Mouse (Mus musculus) c-Kit-negative CD71-positive TER-119-positive erythroid progenitor cells, embryonic 14.5 days (primary cell): ENCODE results near the gene Tgfbr3l.
"Not testable (repeated sequence)": the region's sequence is repeated elsewhere in the genome, so short reads cannot be mapped to it uniquely, and the experiment has no call there.

ENCODE experiments used
- DNase-seq: peaks from one replicate; pipeline ENCODE4 v3.0.0-alpha.2; 2013; ENCODE audit warnings: low read depth, low spot score

Gene Tgfbr3l

DNA sequence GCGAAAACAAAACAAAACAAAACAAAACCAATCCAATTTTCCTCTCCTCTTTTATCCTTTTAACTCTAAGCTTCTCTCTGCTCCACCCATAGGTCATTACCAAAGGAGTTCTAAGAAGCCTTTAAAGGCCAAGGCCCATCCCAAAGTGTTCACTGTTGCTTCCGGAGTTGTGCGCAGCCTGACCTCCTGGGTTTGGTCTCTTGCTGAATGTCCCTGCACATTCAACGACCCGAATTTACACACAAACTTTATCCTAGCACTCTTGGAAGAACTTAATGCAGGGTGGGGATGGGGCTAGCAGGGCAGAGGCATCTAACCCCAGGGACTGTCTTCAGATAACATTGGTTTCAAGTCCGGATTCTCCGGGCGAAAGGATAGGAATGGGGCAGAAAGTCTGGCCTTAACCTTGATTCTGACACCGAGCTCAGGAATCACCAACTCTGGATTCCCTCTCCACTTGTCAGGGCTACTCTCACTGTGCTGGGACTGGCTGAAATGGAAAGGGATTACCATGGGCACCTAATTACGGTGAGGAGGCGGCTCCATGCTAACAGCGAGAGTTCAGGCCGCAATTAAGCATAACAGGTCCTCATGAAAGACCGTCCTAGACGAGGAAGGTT lies 10.1 kb upstream of the Tgfbr3l start:
- DNase-seq = no peak

GRCm38 (mm10) chr8:4238434-4239192 lies 9.4 kb upstream of the Tgfbr3l start, which contains the start of the genes Map2k7 and Gm49320:
Map2k7 (plus strand) TSS chr8:4238740.
Gm49320 (plus strand) TSS chr8:4238865.
- DNase-seq = peak; percentile 93

- peak; percentile 32 for DNase-seq
These were observed 8.7 kb upstream of the Tgfbr3l start for GRCm38 (mm10) chr8:4239193-4239890.

GRCm38 (mm10) chr8:4245061-4245460 lies 3.0 kb upstream of the Tgfbr3l start:
- DNase-seq = no peak

GRCm38 (mm10) chr8:4245737-4246136 lies 2.3 kb upstream of the Tgfbr3l start:
- DNase-seq = no peak

- no peak for DNase-seq
These were observed 773 bp upstream of the Tgfbr3l start for GRCm38 (mm10) chr8:4247241-4247640.

DNA sequence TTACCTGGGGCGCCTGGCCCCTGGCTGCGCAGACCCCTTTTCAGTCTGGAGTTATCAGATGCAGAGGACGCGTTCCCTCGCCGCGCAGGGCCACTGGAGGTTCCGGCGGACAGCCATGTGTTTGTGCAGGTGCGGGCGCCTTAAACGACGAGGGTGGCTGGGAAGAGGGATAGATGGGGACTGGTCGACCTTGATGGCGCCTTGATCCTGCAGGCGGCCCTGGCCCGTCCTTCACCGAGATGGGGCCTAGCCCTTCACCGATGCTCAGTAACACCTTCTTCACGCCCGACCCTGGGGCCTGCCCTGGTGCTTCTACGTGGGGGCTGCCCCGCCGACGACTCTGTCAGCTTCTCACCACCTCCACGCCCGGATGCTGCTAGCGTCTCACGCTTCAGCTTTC lies 1.2 kb downstream of the Tgfbr3l start:
- no peak for DNase-seq

DNA sequence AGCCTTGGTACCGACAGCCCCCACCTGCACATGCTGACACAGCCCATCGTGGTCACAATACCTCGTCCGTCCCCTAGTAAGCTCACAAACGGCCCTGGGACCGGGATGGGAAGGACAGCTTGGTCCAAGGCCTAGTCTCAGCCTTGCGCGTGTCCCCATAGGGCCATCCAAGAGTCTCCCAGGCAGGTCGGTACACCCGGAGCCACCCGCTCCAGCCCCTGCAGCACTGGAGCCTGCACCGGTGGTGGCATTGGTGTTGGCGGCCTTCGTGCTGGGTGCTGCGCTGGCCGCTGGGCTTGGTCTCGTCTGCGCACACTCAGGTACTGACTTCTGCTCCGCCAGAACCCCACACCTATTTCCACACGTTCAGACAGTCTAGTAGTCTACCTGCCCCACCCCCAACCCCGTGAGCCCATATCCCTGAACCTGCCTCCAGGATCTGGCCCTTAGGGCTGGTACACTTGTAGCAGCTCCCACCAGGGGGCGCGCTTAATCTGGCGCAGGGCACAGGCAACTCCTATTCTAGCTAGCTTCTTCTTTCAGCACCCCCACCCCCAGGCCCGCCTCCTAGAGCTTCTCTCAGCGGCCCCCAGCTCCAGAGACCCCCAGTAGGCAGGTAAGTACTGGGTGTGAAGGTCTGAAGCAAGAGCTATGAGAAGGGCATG lies 2.4 kb downstream of the Tgfbr3l start:
- peak; percentile 62 for DNase-seq

- no peak for DNase-seq
These were observed 4.2 kb downstream of the Tgfbr3l start for GRCm38 (mm10) chr8:4252116-4252760.

DNA sequence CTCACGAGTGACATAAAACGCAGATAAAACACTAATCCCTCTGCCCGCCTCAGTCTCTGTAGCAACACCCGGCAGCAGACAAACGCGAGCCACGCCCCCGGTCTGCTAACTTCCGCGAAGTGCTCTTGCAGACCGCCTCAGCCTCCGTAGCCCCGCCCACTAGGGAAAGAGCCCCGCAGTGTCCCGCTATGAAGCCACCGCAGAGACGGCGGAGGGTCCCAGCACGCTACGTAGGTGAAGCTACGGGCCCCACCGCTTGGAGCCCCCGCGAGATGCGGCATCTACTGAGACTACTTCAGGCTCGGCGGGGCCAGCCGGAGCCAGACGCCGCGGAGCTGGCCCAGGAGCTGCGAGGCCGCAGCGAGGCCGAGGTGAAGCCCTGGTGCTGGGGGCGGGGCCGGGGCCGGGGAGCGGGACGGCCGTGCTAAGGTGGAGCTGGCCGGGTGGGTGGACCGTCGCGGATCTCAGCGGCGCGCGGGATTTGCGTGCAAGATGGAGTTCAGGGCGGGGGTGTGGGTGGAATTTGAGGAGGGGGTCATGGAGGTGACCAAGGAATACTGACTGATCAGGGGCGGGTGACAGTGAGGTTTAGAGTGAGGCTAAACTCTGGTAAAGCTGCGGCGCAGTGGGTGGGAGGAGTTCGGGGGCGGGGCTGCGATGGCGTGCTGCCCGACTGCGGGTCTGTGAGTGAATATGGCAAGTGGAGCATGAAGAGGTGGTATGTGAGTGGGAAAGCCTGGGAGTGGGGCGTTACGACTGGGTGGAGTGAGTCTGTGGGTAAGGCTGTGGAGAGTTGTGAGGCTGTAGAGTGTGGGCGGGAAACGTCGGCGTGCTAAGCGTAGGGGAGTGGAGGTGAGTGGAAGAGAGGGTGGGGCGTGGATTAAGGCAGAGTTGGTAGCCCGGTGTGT lies 5.2 kb downstream of the Tgfbr3l start, which contains the start of gene Snapc2:
Snapc2 (plus strand) TSS at position 147 of the 908 bp plus-strand sequence.
- DNase-seq = peak; percentile 92

- DNase-seq = no peak
These were observed 6.0 kb downstream of the Tgfbr3l start for GRCm38 (mm10) chr8:4254001-4254400.

GRCm38 (mm10) chr8:4255471-4255870 lies 7.5 kb downstream of the Tgfbr3l start:
- not testable (repeated sequence) for DNase-seq

DNA sequence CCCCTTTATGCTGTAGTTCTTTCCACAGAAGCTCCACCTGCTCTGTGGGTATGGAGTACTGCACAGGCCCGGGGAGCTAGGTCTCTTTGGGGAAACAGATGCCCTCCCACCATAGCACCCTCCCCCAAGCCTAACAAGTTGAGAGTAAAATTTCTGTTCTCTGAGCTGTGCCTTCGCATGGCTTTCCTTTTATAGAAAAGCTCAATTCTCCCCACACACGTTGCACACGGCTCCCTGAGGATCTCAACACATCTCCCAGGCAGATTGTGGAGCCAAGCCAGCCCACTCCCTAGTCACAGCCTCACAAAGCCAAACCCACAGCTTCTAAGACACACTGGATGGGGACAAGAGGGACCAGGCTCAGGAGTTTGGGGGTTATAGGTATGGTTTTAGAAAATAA lies 8.9 kb downstream of the Tgfbr3l start:
- no peak for DNase-seq

DNA sequence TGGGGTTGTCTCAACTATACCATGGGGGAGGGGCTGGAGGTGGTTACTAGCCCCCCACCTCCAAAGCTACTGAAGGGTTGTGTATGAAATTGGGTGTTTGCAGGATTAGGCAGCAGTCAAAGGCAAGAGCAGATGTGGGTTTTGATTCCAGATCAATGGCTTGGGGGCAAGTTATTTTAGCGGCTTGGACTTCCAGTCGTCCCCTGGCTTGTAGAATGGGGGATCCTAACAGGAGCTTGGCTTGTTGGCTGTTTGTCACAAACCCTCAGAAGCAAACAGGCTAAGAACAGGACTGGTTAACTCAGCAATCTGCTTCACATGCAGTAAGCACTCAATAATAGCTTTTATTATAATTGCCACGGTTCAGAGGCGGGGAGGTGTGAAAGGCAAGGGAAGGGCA lies 9.3 kb downstream of the Tgfbr3l start:
- DNase-seq = no peak

GRCm38 (mm10) chr8:4258233-4258632 lies 10.2 kb downstream of the Tgfbr3l start:
- no peak for DNase-seq

DNA sequence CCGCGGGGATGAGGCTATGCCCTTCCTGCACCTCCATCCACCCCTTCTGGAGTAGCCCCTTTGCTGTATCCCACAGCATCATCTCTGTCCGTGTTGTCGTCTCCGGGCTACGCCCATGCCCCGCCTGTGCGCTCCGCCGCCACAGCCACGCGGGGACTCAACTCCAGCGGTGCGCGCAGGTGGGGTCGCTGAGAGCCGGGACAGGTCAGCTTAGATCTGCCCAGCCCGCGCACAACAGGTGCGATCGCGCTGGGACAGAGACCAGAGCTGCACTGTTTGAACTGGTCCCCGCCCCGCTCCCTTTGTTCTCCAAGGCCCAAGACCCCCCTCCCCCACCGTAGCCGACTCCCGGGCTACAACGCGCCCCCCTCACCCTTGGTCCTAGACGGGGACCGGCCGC lies 10.7 kb downstream of the Tgfbr3l start:
- DNase-seq = no peak

DNA sequence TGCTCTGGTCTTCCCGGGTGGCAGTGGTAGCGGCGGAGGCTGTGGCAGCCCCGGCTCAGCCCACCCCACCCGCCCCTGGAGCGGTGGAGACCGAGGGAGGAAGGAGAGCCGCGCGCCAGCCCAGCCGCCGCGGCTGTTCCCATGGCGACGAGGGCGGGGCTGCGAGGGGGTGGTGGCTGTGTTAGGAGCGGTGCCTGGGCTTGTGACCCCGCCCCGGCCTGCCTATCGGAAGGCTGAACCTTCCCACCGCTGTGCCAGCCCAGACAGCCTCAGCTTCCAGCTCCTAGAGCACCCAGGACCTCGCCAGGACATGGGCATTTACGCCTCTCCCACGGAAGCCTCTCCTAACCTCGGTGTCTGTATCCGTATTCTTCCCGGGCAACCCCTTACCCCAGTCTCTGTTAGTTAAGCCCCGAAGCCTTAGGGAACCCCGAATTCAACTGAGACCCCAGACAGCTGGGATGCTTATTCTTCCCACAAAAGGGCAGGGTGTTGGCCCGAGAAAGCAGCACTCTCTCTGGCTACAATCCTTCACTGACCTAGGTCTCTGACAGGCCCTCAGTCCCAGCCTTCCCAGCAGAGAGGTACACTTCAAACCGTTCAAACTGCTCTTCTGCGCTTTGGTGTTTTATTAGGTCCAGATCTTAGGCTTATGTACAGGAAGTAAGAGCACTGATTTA lies 11.3 kb downstream of the Tgfbr3l start, which contains the start of gene Ctxn1:
Ctxn1 (minus strand) TSS at position 150 of the 680 bp plus-strand sequence.
- DNase-seq = peak; percentile 88

DNA sequence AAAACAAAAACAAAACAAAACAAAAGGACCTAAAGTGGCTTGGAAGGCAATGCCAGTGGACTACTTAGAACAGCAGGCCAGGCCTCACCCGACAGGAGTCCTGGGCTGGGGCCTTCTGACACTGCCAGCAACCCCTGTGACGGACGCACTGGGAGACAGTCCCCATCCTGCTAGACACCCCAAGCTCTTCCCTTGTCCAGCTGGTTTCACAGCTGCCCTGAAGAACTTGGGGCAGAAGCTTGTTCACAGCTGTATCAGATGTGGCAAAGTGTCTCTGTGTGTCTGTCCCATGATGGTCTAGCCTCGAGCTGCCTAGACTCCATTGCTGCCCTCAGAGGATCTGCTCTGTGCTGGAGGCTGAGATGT lies 11.8 kb downstream of the Tgfbr3l start:
- DNase-seq = no peak

DNA sequence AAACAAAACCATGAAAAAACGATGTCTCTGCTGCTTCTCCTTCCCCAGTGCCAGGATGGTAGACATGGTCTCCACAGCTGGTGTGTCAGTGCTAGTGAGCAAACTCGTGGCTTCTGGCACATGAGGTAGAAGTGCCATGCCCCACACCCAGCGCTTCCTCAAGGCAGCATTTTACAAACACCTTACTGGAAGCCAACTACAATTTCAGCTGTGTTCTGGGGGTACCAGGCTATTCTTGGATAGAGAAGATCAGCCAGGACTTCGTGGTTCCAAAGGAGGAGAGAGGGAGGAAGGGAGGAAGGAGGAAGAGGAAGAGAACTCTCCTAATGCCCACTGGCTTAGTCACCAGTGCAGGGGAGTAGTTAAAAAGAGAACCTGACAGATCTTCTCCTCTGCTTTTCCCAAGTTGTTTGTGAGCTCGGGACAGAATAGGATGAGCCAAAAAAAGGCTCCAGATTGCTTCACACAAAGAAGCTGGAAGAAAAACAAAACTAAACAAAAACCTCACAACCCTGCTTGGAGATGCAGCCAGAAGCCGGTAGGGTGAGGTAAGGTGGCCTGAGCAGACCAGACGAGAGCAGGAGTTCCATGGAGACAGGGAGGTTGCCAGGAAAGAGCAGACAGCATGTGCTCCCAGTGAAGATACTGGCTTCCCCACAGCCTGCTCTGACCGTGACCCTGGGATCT lies 15.2 kb downstream of the Tgfbr3l start:
- DNase-seq = no peak
